Mouse (Mus musculus): ENCODE measurements at regions not wholly inside any gene's neighbourhood (a gene's known extent, or its start where the extent isn't known, plus 50 kb on each side); places are given as distances from the start of the nearest gene placed in this dataset.

GRCm38 (mm10) chr1:189560576-189560975 is 127.3 kb downstream of the Cenpf start:
- no peak for TF ChIP-seq CTCF (IDR thresholded peaks at IDR 0.05; ENCODE audit: control insufficient read depth, insufficient read depth, insufficient read length)
- no peak for TF ChIP-seq USF1 (IDR thresholded peaks at IDR 0.05; ENCODE audit: low read depth)
- no peak for TF ChIP-seq CEBPB (IDR thresholded peaks at IDR 0.05; ENCODE audit: low read depth)
- no peak for TF ChIP-seq FOSL1 (IDR thresholded peaks at IDR 0.05; ENCODE audit: insufficient read depth, low read length, poor library complexity, severe bottlenecking)
- TF ChIP-seq MYOG (IDR thresholded peaks at IDR 0.05; ENCODE audit: control insufficient read depth, extremely low read depth, insufficient read length) = no peak
- no peak for TF ChIP-seq MYOD1 (IDR thresholded peaks at IDR 0.05; ENCODE audit: control insufficient read depth, insufficient read length, low read depth)

Data from C2C12 (cell line).